Mouse (Mus musculus) stomach, embryonic 14.5 days (tissue): Measurements from ENCODE around the gene Aldh3b1. TPM values are rescaled to one million over a fixed set of nuclear protein-coding genes. Genes with fewer than 3 reads are reported as not detected.
"Not testable (repeated sequence)": the region's sequence is repeated elsewhere in the genome, so short reads cannot be mapped to it uniquely, and the experiment has no call there.

ENCODE experiments used
- ATAC-seq: fragments of 200-750 bp; cut with Nextera tagmentation; 2 replicates; pipeline ENCODE4 v1.8.0; 2017; ENCODE audit warnings: low read depth, moderate TSS enrichment; ENCODE audit not compliant: insufficient number of reproducible peaks, insufficient read depth, low FRiP score
- H3K27ac ChIP-seq: fragments of 300-500 bp; sonication (generic); 2 replicates; pipeline ENCODE4 v1.5.1; 2014; ENCODE audit warnings: mild to moderate bottlenecking, low read length, moderate library complexity, mixed read lengths
- H3K27me3 ChIP-seq: fragments of 300-500 bp; sonication (generic); 2 replicates; pipeline ENCODE4 v1.6.1; 2014; ENCODE audit warnings: low read length, control low read depth, mixed read lengths; ENCODE audit not compliant: control insufficient read depth, insufficient read depth
- H3K36me3 ChIP-seq: fragments of 300-500 bp; sonication (generic); 2 replicates; pipeline ENCODE4 v1.6.1; 2014; ENCODE audit warnings: mild to moderate bottlenecking, control low read depth, low read length, moderate library complexity, mixed read lengths; ENCODE audit not compliant: control insufficient read depth, insufficient read depth
- H3K4me1 ChIP-seq: fragments of 300-500 bp; sonication (generic); 2 replicates; pipeline ENCODE4 v1.6.1; 2014; ENCODE audit warnings: low read length, control low read depth, mixed read lengths; ENCODE audit not compliant: control insufficient read depth, insufficient read depth
- H3K4me2 ChIP-seq: fragments of 300-500 bp; sonication (generic); replicated peaks from 2 replicates; pipeline ENCODE4 v1.6.1; 2014; ENCODE audit warnings: low read depth, low read length, control low read depth
- H3K4me3 ChIP-seq: fragments of 300-500 bp; sonication (generic); 2 replicates; pipeline ENCODE4 v1.5.1; 2014; ENCODE audit warnings: low read depth, low read length, control low read depth
- H3K9ac ChIP-seq: fragments of 300-500 bp; sonication (generic); replicated peaks from 2 replicates; pipeline ENCODE4 v1.6.1; 2014; ENCODE audit warnings: low read depth, mild to moderate bottlenecking, control low read depth, low read length, moderate library complexity, mixed read lengths
- H3K9me3 ChIP-seq: fragments of 300-500 bp; sonication (generic); 2 replicates; pipeline ENCODE4 v1.6.1; 2016; ENCODE audit warnings: low read depth, low read length, control low read depth; ENCODE audit not compliant: control insufficient read depth
- WGBS: fragments of 180-500 bp; shearing (Covaris S2); extraction: QIAGEN DNeasy Blood & Tissue Kit; methylation state at CpG from one replicate; pipeline ENCODE4 v1.1.7; 2014; 5-methylcytosine and 5-hydroxymethylcytosine counted together
- polyA plus RNA-seq: library from polyadenylated mRNA; unstranded; fragments of >200 nt; fragmentation: Nextera tagmentation; extraction: Ambion mirVana; gene quantifications from 2 replicates; pipeline ENCODE4 v1.2.1, GENCODE M21; 2014

The Aldh3b1 gene
- polyA plus RNA-seq, 1 experiment from 2014 or later = 1.2 TPM

DNA sequence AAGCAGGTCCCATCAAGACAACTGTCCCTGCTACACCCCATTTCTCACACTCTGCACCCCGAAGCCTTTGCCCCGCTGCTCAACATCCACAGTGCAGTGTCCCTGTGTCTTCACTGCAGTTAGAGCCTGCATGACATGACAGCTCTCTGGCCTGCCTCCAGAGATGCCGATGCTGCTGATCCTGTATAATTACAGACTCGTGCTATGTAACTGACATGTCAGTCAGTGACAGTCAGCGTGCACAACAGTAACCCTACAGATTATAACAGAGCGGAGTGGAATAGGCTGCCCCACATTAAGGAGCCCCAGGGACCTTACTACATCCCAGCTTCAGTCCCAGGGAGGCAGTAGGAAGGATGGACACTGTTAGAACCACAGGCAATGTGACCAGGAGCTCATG is 32.2 kb upstream of the Aldh3b1 start:
- not testable (repeated sequence) for H3K4me1 ChIP-seq, H3K36me3 ChIP-seq, ATAC-seq, H3K27me3 ChIP-seq, H3K4me2 ChIP-seq, H3K9me3 ChIP-seq, H3K27ac ChIP-seq, H3K9ac ChIP-seq, H3K4me3 ChIP-seq
- 90% methylated on average over 6 of the region's 6 CpGs for WGBS

GRCm38 (mm10) chr19:3960211-3960610 is 30.6 kb upstream of the Aldh3b1 start:
- Histone ChIP-seq H3K4me1 (no peaks in the 10 kb centered on the region), H3K9me3 (no peaks in the 10 kb centered on the region), H3K4me2 (no peak overlapping the region), H3K9ac (no peak overlapping the region), H3K4me3 (no peak overlapping the region), H3K27ac (no peak overlapping the region), H3K27me3 (no peaks in the 10 kb centered on the region), H3K36me3 (no peaks in the 10 kb centered on the region)
- WGBS = 76% methylated on average over 5 of the region's 5 CpGs
- no peak for ATAC-seq

- no peaks in the 10 kb centered on the region for H3K9me3 ChIP-seq
- no peak overlapping the region for H3K9ac ChIP-seq
- no peaks in the 10 kb centered on the region for H3K4me1 ChIP-seq
- no peaks in the 10 kb centered on the region for H3K36me3 ChIP-seq
- H3K4me3 ChIP-seq = no peak overlapping the region
- no peak for ATAC-seq
- H3K4me2 ChIP-seq = no peak overlapping the region
- no peak overlapping the region for H3K27ac ChIP-seq
- no peaks in the 10 kb centered on the region for H3K27me3 ChIP-seq
Measured at GRCm38 (mm10) chr19:3959030-3959429, 29.4 kb upstream of the Aldh3b1 start.

- Histone ChIP-seq H3K4me1 (no peaks in the 10 kb centered on the region), H3K9me3 (no peaks in the 10 kb centered on the region), H3K27me3 (no peaks in the 10 kb centered on the region), H3K9ac (no peak within 1 kb of the TSS), H3K27ac (no peak within 1 kb of the TSS), H3K4me3 (no peak within 1 kb of the TSS), H3K36me3 (no peaks in the 10 kb centered on the region), H3K4me2 (no peak within 1 kb of the TSS)
- no peak for ATAC-seq
- WGBS = 65% methylated on average over 4 of the region's 4 CpGs
Measured at GRCm38 (mm10) chr19:3958470-3958869, 28.9 kb upstream of the Aldh3b1 start, which contains the start of gene Aldh3b3. Gene Aldh3b3, plus strand, starts transcription at chr19:3958645.

GRCm38 (mm10) chr19:3957296-3958036 is 27.9 kb upstream of the Aldh3b1 start:
- 0 out of 2 replicates have a peak, but pooled peaks have one; percentile 6 for ATAC-seq
- H3K4me1 ChIP-seq, H3K4me3 ChIP-seq, H3K36me3 ChIP-seq, H3K9me3 ChIP-seq, H3K9ac ChIP-seq, H3K4me2 ChIP-seq, H3K27ac ChIP-seq, H3K27me3 ChIP-seq: not testable (repeated sequence)
- 76% methylated on average over 5 of the region's 5 CpGs for WGBS

GRCm38 (mm10) chr19:3955804-3956203 is 26.2 kb upstream of the Aldh3b1 start:
- no peak for ATAC-seq
- WGBS = 40% methylated on average over 4 of the region's 4 CpGs
- no peak overlapping the region for H3K4me2 ChIP-seq

DNA sequence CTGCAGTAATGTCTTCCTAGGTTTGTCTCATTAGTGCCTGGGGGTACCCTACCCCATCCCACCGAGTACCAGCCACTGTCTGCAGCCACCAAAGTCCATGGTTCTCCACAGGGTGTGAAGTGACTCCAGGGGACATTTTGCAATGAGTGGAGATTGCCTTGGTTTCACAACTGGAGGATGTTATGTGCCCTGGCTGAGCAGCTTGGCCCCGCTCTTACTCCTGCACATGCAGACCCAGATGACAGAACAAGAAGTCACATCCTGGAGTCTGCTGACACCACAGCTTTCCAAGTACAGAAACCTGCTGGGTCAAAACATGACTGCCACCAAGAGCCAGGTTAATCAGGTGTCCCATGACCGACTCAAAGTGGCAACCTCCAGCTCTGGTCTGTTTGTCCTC is 25.4 kb upstream of the Aldh3b1 start:
- 67% methylated on average over 3 of the region's 3 CpGs for WGBS
- no peak for ATAC-seq
- no peaks in the 10 kb centered on the region for H3K27me3 ChIP-seq

More at GRCm38 (mm10) chr19:3955804-3956203, 26.2 kb upstream of the Aldh3b1 start:
- Histone ChIP-seq H3K4me3 (no peak overlapping the region), H3K9ac (no peak overlapping the region), H3K27me3 (no peaks in the 10 kb centered on the region), H3K27ac (no peak overlapping the region), H3K36me3 (no peaks in the 10 kb centered on the region), H3K4me1 (no peaks in the 10 kb centered on the region), H3K9me3 (no peaks in the 10 kb centered on the region)

GRCm38 (mm10) chr19:3952099-3952498 is 22.5 kb upstream of the Aldh3b1 start:
- ATAC-seq = no peak
- H3K27ac ChIP-seq = no peak overlapping the region
- WGBS = 26% methylated on average over 1 of the region's 1 CpGs
- no peaks in the 10 kb centered on the region for H3K9me3 ChIP-seq
- H3K4me3 ChIP-seq = no peak overlapping the region
- H3K4me1 ChIP-seq = no peaks in the 10 kb centered on the region
- no peak overlapping the region for H3K9ac ChIP-seq
- no peaks in the 10 kb centered on the region for H3K27me3 ChIP-seq
- no peaks in the 10 kb centered on the region for H3K36me3 ChIP-seq
- no peak overlapping the region for H3K4me2 ChIP-seq

More for the DNA sequence above, 25.4 kb upstream of the Aldh3b1 start:
- Histone ChIP-seq H3K4me2 (no peak overlapping the region), H3K9me3 (no peaks in the 10 kb centered on the region), H3K4me3 (no peak overlapping the region), H3K27ac (no peak overlapping the region), H3K36me3 (no peaks in the 10 kb centered on the region), H3K9ac (no peak overlapping the region), H3K4me1 (no peaks in the 10 kb centered on the region)

DNA sequence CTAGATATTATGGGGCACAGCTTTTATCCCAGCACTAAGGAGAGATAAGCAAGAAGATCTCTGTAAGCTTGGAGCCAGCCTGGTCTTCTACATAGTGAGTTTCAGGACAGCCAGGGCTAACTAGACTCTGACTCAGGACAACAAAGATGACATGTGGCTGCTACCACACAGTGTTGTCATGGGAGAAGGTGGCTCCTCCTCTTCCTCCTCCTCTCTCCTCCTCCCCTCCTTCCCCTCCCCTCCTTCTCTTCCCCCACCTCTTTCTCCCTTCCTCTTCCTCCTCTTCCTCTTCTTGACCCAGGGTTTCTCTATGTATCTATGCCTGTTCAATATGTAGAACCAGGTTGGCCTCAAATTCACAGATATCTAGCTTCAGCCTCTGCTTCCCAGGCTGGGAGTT is 21.9 kb upstream of the Aldh3b1 start:
- Histone ChIP-seq H3K27me3 (no peaks in the 10 kb centered on the region), H3K4me3 (no peak overlapping the region)

More for the DNA sequence above, 21.9 kb upstream of the Aldh3b1 start:
- no peaks in the 10 kb centered on the region for H3K9me3 ChIP-seq
- H3K27ac ChIP-seq = no peak overlapping the region
- H3K36me3 ChIP-seq = no peaks in the 10 kb centered on the region
- no peak for ATAC-seq
- no peaks in the 10 kb centered on the region for H3K4me1 ChIP-seq
- H3K9ac ChIP-seq = no peak overlapping the region
- H3K4me2 ChIP-seq = no peak overlapping the region
